Mouse (Mus musculus) stomach, embryonic 16.5 days (tissue): Measurements from ENCODE around the gene Tbc1d22a. TPM values are rescaled to one million over a fixed set of nuclear protein-coding genes. Genes with fewer than 3 reads are reported as not detected.

Experiments
- ATAC-seq: fragments of 200-750 bp; cut with Nextera tagmentation; 2 replicates; pipeline ENCODE4 v1.8.0; 2017; ENCODE audit warnings: moderate number of reproducible peaks, moderate TSS enrichment; ENCODE audit not compliant: insufficient read depth, low FRiP score
- H3K27ac ChIP-seq: fragments of 300-500 bp; sonication (generic); 2 replicates; pipeline ENCODE4 v1.5.1; 2014; ENCODE audit warnings: low read length
- H3K27me3 ChIP-seq: fragments of 300-500 bp; sonication (generic); 2 replicates; pipeline ENCODE4 v1.6.1; 2014; ENCODE audit warnings: low read length, control low read depth, mixed read lengths; ENCODE audit not compliant: control insufficient read depth, insufficient read depth
- H3K36me3 ChIP-seq: fragments of 300-500 bp; sonication (generic); 2 replicates; pipeline ENCODE4 v1.6.1; 2014; ENCODE audit warnings: low read length; ENCODE audit not compliant: control insufficient read depth, insufficient read depth
- H3K4me1 ChIP-seq: fragments of 300-500 bp; sonication (generic); 2 replicates; pipeline ENCODE4 v1.6.1; 2014; ENCODE audit warnings: low read length, control low read depth, mixed read lengths; ENCODE audit not compliant: control insufficient read depth, insufficient read depth
- H3K4me2 ChIP-seq: fragments of 300-500 bp; sonication (generic); 2 replicates; pipeline ENCODE4 v1.6.1; 2014; ENCODE audit warnings: low read depth, low read length, mixed read lengths
- H3K4me3 ChIP-seq: fragments of 300-500 bp; sonication (generic); replicated peaks from 2 replicates; pipeline ENCODE4 v1.5.1; 2014; ENCODE audit warnings: mild to moderate bottlenecking, low read length
- H3K9ac ChIP-seq: fragments of 300-500 bp; sonication (generic); 2 replicates; pipeline ENCODE4 v1.6.1; 2014; ENCODE audit warnings: low read length
- H3K9me3 ChIP-seq: fragments of 300-500 bp; sonication (generic); replicated peaks from 2 replicates; pipeline ENCODE4 v1.6.1; 2016; ENCODE audit warnings: low read length, control low read depth; ENCODE audit not compliant: control insufficient read depth
- WGBS: fragments of 180-500 bp; shearing (Covaris S2); extraction: QIAGEN DNeasy Blood & Tissue Kit; methylation state at CpG from one replicate; pipeline ENCODE4 v1.1.7; 2014; 5-methylcytosine and 5-hydroxymethylcytosine counted together
- polyA plus RNA-seq: library from polyadenylated mRNA; unstranded; fragments of >200 nt; fragmentation: Nextera tagmentation; extraction: Ambion mirVana; gene quantifications from 2 replicates; pipeline ENCODE4 v1.2.1, GENCODE M21; 2015

Tbc1d22a gene
- polyA plus RNA-seq, 1 experiment from 2014 or later, result 12.0 TPM

GRCm38 (mm10) chr15:86496646-86497045, 282.4 kb downstream of the Tbc1d22a start:
- no peak overlapping the region for H3K9ac ChIP-seq
- H3K4me2 ChIP-seq, result no peak overlapping the region
- 89% methylated on average over 7 of the region's 7 CpGs for WGBS
- no peak for ATAC-seq
- no peaks in the 10 kb centered on the region for H3K4me1 ChIP-seq
- H3K9me3 ChIP-seq, result no peaks in the 10 kb centered on the region
- no peaks in the 10 kb centered on the region for H3K36me3 ChIP-seq
- no peak overlapping the region for H3K4me3 ChIP-seq
- H3K27ac ChIP-seq, result no peak overlapping the region
- H3K27me3 ChIP-seq, result no peaks in the 10 kb centered on the region

GRCm38 (mm10) chr15:86500536-86500935, 286.3 kb downstream of the Tbc1d22a start:
- no peak for ATAC-seq
- Histone ChIP-seq H3K4me2 (no peak overlapping the region), H3K9ac (no peak overlapping the region), H3K4me3 (no peak overlapping the region), H3K27ac (no peak overlapping the region), H3K4me1 (no peaks in the 10 kb centered on the region), H3K27me3 (no peaks in the 10 kb centered on the region), H3K36me3 (no peaks in the 10 kb centered on the region), H3K9me3 (no peaks in the 10 kb centered on the region)

- Histone ChIP-seq H3K4me3 (no peak overlapping the region), H3K4me2 (no peak overlapping the region), H3K36me3 (no peaks in the 10 kb centered on the region), H3K9ac (no peak overlapping the region), H3K4me1 (no peaks in the 10 kb centered on the region), H3K9me3 (no peaks in the 10 kb centered on the region), H3K27ac (no peak overlapping the region), H3K27me3 (no peaks in the 10 kb centered on the region)
- ATAC-seq, result no peak
- WGBS, result 42% methylated on average over 10 of the region's 10 CpGs
These were observed 289.2 kb downstream of the Tbc1d22a start for GRCm38 (mm10) chr15:86503413-86503812.

- no peak for ATAC-seq
- Histone ChIP-seq H3K27ac (no peak overlapping the region), H3K4me1 (no peaks in the 10 kb centered on the region), H3K36me3 (no peaks in the 10 kb centered on the region), H3K9me3 (no peaks in the 10 kb centered on the region), H3K9ac (no peak overlapping the region), H3K4me2 (no peak overlapping the region), H3K4me3 (no peak overlapping the region), H3K27me3 (no peaks in the 10 kb centered on the region)
- WGBS, result 62% methylated on average over 4 of the region's 4 CpGs
These were observed 292.4 kb downstream of the Tbc1d22a start for GRCm38 (mm10) chr15:86506666-86507065.

- Histone ChIP-seq H3K36me3 (no peaks in the 10 kb centered on the region), H3K27ac (no peak overlapping the region), H3K9ac (no peak overlapping the region), H3K4me1 (no peaks in the 10 kb centered on the region), H3K27me3 (no peaks in the 10 kb centered on the region), H3K4me2 (no peak overlapping the region), H3K4me3 (no peak overlapping the region), H3K9me3 (no peaks in the 10 kb centered on the region)
- ATAC-seq, result no peak
- whole genome bisulfite sequencing, result 80% methylated on average over 8 of the region's 8 CpGs
These were observed 293.3 kb downstream of the Tbc1d22a start for GRCm38 (mm10) chr15:86507546-86507945.

- WGBS, result 72% methylated on average over 7 of the region's 7 CpGs
- no peaks in the 10 kb centered on the region for H3K36me3 ChIP-seq
- H3K9ac ChIP-seq, result no peak overlapping the region
- no peaks in the 10 kb centered on the region for H3K4me1 ChIP-seq
- ATAC-seq, result no peak
- H3K27ac ChIP-seq, result no peak overlapping the region
- H3K4me3 ChIP-seq, result no peak overlapping the region
- H3K4me2 ChIP-seq, result no peak overlapping the region
- H3K9me3 ChIP-seq, result no peaks in the 10 kb centered on the region
- H3K27me3 ChIP-seq, result no peaks in the 10 kb centered on the region
These were observed 294.3 kb downstream of the Tbc1d22a start for GRCm38 (mm10) chr15:86508406-86509176.

GRCm38 (mm10) chr15:86509601-86510000, 295.3 kb downstream of the Tbc1d22a start:
- Histone ChIP-seq H3K4me2 (no peak overlapping the region), H3K9me3 (no peaks in the 10 kb centered on the region), H3K27me3 (no peaks in the 10 kb centered on the region), H3K4me3 (no peak overlapping the region), H3K4me1 (no peaks in the 10 kb centered on the region), H3K27ac (no peak overlapping the region), H3K9ac (no peak overlapping the region), H3K36me3 (no peaks in the 10 kb centered on the region)
- ATAC-seq, result no peak
- 83% methylated on average over 6 of the region's 6 CpGs for WGBS

- 83% methylated on average over 7 of the region's 7 CpGs for WGBS
- Histone ChIP-seq H3K36me3 (no peaks in the 10 kb centered on the region), H3K4me1 (no peaks in the 10 kb centered on the region), H3K9me3 (no peaks in the 10 kb centered on the region), H3K4me2 (no peak overlapping the region), H3K9ac (no peak overlapping the region), H3K27ac (no peak overlapping the region), H3K4me3 (no peak overlapping the region), H3K27me3 (no peaks in the 10 kb centered on the region)
- no peak for ATAC-seq
These were observed 296.9 kb downstream of the Tbc1d22a start for GRCm38 (mm10) chr15:86511181-86511580.

- no peak overlapping the region for H3K4me3 ChIP-seq
- H3K9me3 ChIP-seq, result no peaks in the 10 kb centered on the region
- no peak for ATAC-seq
- H3K4me2 ChIP-seq, result no peak overlapping the region
- no peaks in the 10 kb centered on the region for H3K4me1 ChIP-seq
- no peaks in the 10 kb centered on the region for H3K27me3 ChIP-seq
- no peaks in the 10 kb centered on the region for H3K36me3 ChIP-seq
- H3K9ac ChIP-seq, result no peak overlapping the region
- no peak overlapping the region for H3K27ac ChIP-seq
- WGBS, result 85% methylated on average over 5 of the region's 5 CpGs
These were observed 299.1 kb downstream of the Tbc1d22a start for GRCm38 (mm10) chr15:86513336-86513735.
